In the genomic region with DNA sequence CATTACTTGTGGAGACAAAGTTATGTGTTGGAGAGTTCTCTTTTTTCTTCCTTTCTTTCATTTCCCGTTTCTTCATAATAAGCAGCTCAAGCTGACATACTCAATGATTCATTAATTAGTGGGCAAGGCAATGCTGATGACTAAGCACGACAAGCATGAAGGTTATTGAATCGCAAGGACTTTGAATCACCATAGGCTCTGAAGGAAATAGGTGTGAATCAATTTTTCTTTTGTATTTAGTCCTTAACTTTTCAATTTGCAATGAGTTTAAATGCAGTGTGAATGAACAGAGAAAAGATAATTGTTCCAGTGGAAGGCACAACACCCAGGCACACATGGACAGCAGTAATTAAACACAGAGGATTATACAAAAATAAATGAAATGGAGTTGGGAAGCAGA, we compare ENCODE assay signal across 27 mouse cellular contexts. TPM values are rescaled to one million over a fixed set of nuclear protein-coding genes. Genes with fewer than 3 reads are reported as not detected.
"Had no signal": no experiment of that assay in that cellular context is flagged by ENCODE, and none has a peak within 500 bp of the region (broad histone marks: within the 10 kb centered on the region; RNA-seq: fewer than 3 reads in every experiment).

No protein-coding gene starts in this region.

- H3K27ac ChIP-seq: heart, embryonic 10.5 days; hindbrain, embryonic 10.5 days; hindbrain, embryonic 12.5 days; hindbrain, embryonic 14.5 days; intestine, embryonic 15.5 days; layer of hippocampus, adult 2 months; left cerebral cortex, adult 2 months; limb, embryonic 10.5 days; limb, embryonic 12.5 days; liver, embryonic 13.5 days; liver, embryonic 15.5 days had no signal

- H3K27me3 ChIP-seq: heart, embryonic 12.5 days; hindbrain, embryonic 12.5 days; intestine, embryonic 15.5 days; limb, embryonic 12.5 days; liver, embryonic 13.5 days; liver, embryonic 15.5 days had no signal

- H3K36me3 ChIP-seq: heart, embryonic 10.5 days; heart, embryonic 12.5 days; hindbrain, embryonic 10.5 days; hindbrain, embryonic 12.5 days; intestine, embryonic 15.5 days; limb, embryonic 10.5 days; limb, embryonic 12.5 days; liver, embryonic 13.5 days; liver, embryonic 15.5 days had no signal

- DNase-seq: gastrocnemius, postnatal 25 days; heart, adult 18-20 months; heart, postnatal 10 days; heart, postnatal 4 days; kidney, adult 18-20 months; kidney, adult 8-10 months; kidney, postnatal 10 days; kidney, postnatal 25 days; kidney, postnatal 4 days; liver; liver, embryonic 13.5 days; liver, postnatal 0 days had no signal

- H3K9ac ChIP-seq: heart, embryonic 12.5 days; hindbrain, embryonic 12.5 days; hindbrain, embryonic 14.5 days; intestine, embryonic 15.5 days; limb, embryonic 12.5 days; liver, embryonic 13.5 days; liver, embryonic 15.5 days; liver, postnatal 0 days had no signal

- ATAC-seq: hindbrain, embryonic 16.5 days; inflammation-experienced regulatory T-cells, adult 6 months; intestine, embryonic 15.5 days; intestine, postnatal 0 days; liver, postnatal 0 days had no signal

- H3K9me3 ChIP-seq: heart, embryonic 10.5 days; heart, embryonic 12.5 days; hindbrain, embryonic 10.5 days; hindbrain, embryonic 12.5 days; intestine, embryonic 15.5 days; limb, embryonic 10.5 days; limb, embryonic 12.5 days; liver, embryonic 13.5 days; liver, embryonic 15.5 days had no signal

- H3K4me3 ChIP-seq: heart, embryonic 10.5 days; heart, embryonic 12.5 days; hindbrain, embryonic 10.5 days; hindbrain, embryonic 12.5 days; intestine, embryonic 15.5 days; layer of hippocampus, adult 2 months; left cerebral cortex, adult 2 months; limb, embryonic 10.5 days; limb, embryonic 12.5 days; liver, embryonic 13.5 days; liver, embryonic 15.5 days had no signal

- H3K4me2 ChIP-seq: heart, embryonic 12.5 days; hindbrain, embryonic 12.5 days; hindbrain, embryonic 14.5 days; intestine, embryonic 15.5 days; limb, embryonic 12.5 days; liver, embryonic 11.5 days; liver, embryonic 13.5 days; liver, embryonic 15.5 days had no signal

- H3K4me1 ChIP-seq: heart, embryonic 10.5 days; heart, embryonic 12.5 days; hindbrain, embryonic 10.5 days; hindbrain, embryonic 12.5 days; intestine, embryonic 15.5 days; liver, embryonic 13.5 days; liver, embryonic 15.5 days had no signal

RNA-seq across cellular contexts. Expression of gene Cntn6, which starts 54.6 kb away (rescaled TPM):
- polyA plus RNA-seq: inflammation-experienced regulatory T-cells, adult 6 months; limb, embryonic 12.5 days; liver, embryonic 13.5 days; liver, postnatal 0 days had no signal
